Mouse (Mus musculus) regulatory T cell (primary cell): Measurements from ENCODE around the gene Fbxo41.

Experiments
- in situ Hi-C: fragments of 300-600 bp; cut with MboI, MseI; formaldehyde crosslinking; loops from one replicate; pipeline ENCODE4 v1.15.1; 2025; ENCODE audit warnings: high pct_unique_total_duplicates

The Fbxo41 gene

DNA sequence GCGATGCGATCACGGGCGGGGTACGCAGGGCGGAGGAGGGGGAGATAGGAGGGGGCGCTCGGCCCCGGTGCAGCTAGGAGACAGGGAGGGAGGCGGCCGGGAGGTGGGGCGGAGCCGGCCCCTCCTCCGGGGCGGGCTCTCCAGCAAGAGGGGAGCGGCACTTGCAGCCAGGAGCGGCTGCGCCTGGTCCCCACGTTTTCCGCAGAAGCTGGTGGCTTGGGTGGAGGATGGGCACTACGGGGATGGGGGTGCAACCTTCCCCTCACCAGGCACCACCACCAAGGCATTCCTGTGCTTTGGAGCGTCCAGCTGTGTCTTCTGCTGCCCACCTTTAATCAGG, at the start of gene Fbxo41:
Gene Fbxo41, minus strand, starts transcription at position 84 of the 340 bp plus-strand sequence.
- in situ Hi-C loops = no loop called here

DNA sequence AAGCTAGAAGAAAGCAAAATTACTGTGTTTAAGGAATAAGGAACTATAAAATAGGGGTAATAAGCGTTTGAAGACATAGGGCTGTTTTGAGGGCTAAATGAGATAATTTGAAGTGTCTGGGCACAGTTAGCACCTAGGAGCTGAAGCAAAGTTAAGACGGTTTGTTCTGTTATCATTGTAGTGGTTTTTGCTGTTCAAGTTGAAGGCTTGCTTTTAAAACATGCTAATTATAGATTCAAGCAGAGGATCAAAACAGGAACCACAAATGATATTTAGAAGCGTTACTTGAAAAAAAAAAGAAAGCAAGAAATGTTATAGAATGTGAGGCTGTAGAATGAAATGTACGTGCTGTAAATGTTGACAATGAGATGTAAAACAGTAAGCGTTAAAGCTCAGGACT, 44.8 kb upstream of the Fbxo41 start:
- in situ Hi-C loops = no loop called here

DNA sequence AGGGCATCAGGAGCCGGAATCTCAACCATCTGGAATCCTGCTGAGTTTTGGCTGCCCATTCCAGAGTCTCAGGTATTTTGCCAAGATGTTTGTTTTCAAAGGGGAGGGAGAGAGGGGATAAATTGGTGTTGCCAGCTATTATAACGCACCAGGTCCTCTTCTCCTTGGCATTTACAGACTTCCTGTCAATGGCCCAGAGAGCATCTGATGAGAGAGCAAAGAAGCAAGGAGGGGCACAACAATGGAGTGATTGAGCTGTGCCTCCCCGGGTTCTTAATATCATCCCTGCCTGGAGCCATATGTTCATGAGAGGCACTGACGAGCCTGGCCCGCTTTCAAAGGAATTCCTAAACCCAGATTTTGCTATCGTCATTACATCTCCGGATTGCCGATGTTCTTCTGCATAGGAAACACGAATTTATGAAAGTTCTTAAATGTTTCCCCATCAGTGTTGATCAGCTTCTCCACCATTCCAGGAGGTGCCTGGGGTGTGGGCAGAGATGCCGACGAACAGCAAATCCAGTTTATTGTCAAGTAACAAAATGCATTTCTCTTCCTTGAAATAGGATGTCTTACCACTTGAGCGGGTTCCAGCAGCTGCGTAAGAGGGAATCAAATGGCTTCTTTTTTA, 41.6 kb upstream of the Fbxo41 start:
- in situ Hi-C loops = no loop called here

DNA sequence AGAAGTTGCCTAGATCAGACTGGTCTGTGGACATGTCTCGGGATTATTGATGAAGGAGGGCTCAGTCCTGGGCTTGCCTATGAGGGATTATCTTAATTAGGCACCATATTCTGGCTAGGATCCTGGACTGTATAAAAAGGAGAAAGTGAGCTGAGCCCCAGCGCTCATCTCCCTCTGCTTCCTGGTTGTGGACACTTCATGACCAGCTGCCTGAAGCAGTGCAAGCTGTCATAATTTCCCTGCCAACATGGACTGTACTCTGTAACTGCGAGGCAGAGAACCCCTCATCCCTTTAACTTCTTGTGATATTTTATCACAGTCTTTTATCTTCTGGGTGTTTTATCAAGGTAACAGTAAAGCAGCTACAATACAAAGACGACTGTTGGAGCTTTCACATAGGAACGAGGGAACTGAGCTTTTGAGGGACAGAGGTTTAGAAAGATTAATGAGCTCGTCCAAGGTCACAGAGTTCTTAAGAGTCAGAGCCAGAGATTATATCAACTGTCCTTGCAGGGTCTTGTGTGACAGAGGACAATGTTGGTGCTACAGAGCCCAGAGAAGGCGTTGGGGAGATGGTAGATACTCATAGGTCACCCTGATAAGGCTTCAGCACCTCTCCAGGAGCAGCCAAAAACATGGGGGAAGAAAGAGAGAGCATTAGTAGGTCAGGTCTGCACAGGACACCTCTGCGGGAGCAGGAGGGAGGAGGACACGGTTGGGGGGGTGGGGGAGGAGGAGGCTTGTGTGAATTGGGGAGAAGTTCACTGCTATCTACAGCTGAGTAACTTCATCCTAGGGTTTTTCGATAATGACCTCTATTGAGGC, 40.8 kb upstream of the Fbxo41 start:
- in situ Hi-C loops = no loop called here

DNA sequence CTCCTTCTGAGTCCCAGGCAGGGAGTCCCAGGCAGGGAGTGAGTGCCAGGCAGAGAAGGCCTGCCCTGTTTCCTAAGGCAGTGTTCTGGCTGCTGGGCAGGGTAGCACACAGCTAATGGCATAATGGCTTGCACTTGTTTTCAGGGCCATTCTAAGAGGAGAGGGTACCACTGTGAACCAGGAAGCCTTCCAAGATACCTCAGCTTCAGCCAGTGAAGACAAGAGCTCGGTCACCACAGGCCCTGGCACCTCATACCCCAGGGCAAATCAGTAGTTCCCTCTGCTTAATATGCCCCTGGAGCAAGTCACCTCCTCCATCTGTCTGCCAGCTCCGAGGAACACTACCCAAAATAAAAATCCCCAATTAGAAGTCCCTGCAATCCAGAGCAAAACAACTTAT, 20.0 kb upstream of the Fbxo41 start:
- in situ Hi-C loops = no loop called here

DNA sequence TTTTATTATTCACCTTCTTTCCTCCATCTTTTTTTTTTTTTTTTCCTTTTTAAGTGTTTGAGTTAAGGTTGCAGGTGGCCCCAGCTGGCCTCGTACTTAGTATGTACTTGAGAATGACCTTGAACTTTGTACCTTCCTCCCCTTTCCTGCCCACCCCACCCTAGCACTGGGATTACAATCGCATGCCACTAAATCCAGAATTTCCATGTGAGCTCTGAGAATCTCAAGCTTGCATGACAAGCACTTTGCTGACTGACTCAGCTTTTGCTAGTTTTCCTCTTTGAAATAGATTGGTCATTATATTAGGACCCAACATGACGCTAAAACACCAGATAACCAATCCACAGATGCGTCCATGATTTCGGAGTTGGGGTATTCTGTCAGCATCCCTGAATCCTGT, 19.2 kb upstream of the Fbxo41 start:
- in situ Hi-C loops = no loop called here

DNA sequence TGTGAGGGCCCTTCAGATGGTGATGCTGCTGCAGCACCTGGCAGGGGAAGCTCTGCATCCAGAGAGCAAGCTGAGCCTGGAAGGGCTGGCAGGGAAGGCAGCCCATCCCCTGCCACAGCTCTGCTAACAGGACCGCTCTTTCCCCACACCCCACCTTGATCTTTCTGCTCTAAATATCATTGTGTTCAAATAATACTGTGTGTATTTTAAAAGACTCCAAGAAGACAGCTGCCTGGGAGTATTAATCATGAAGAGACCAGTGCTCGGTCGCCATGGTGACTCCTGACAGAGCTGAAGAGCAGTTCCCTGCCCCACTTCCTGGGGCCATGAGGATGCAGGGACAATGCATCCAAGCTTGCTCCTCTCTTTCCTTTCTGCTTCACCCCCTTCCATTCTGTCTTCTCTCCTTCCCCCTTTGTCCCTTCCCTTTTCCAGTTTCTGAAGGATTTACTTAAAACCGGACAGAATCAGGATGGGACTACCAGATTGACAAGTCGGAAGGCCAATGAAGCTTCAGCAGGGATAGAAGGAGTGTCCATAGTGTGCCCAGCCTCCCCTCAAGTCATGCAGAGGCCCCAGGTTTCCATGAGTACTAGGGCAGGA, 15.4 kb upstream of the Fbxo41 start:
- in situ Hi-C loops = no loop called here

DNA sequence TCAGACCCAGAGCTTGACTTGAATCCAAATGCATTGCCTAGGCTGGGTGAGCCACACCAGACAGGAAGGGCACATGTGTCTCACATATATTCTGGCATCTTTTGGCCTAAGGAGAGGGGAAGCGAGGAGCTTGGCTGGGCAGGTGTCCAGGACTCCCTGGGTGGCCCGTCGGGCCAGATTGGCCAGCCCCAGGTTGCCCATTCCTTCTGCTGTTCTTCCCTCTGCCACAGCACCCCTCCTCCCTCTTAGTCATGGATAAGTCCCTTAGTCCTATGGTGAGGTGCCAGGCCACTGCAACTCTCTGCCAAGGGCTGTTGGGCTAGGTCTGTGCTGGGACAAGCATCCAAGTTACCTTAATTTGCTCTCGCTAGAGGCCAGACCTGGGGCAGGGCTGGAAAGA, 13.1 kb upstream of the Fbxo41 start:
- in situ Hi-C loops = no loop called here

DNA sequence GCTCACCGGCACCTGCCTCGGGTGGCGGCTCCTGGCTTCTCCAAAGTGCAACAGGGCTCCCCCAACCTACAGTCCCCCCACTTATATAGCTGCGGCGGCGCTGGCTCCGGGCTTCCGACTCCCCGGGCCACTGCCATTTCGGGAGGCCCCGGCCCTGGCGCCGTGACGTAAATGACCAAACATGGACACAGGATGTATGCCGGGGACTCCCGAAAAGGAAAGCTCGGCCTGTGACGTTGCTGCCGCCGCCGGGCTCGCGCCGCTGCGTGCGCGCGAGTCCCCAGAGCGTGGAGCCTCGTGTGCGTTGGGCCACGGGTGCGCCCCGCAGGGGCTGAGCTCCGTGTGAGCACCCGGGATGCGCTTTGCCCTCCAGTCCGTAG, 10.7 kb upstream of the Fbxo41 start, which contains the start of gene Egr4:
Gene Egr4, minus strand, starts transcription at position 59 of the 380 bp plus-strand sequence.
- in situ Hi-C loops = no loop called here

DNA sequence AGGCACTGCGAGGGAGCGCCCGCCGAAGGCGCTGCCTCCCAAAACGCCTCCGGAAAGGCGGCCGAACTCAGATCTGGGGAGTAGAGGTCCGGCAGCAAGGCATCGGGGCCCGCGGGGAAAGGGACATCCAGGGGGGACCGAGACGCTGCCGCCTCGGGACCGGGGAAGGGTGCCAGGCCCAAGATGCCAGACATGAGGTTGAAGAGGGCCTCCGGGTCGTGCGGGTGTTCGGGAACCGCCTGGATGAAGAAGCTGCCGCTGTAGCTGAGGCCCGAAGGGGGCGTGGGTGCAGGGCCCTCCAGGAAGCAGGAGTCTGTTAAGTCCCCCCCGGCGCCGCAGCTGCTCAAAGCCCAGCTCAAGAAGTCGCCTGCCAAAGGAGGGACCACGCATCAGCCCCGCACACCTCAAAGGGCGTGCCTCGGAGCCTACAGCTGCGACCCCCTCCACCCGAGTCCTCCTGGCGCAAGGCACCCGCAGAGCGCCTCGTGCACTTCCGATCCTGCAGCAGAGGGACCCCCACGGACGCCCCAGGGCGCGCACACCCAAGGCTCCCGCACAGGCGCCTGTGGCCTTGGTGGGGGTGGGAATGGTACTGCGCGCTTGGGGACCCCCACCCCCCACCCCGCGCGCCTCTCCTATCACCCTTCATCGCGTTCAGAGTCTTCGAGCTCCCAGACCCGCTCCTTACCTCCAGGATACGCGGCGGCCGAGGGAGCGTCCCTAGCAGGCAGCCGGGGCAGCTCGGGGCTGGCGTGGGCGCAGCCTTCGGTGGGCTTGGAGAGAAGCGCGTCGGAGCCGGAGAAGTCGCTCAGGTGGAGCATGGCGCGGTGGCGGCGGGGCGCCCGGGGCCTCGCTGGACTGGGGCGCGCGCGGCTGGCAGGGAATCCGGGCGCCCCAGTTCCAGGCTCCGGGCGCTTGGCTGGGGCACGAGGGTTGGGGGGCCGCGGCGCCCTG, 10.1 kb upstream of the Fbxo41 start:
- in situ Hi-C loops = no loop called here

DNA sequence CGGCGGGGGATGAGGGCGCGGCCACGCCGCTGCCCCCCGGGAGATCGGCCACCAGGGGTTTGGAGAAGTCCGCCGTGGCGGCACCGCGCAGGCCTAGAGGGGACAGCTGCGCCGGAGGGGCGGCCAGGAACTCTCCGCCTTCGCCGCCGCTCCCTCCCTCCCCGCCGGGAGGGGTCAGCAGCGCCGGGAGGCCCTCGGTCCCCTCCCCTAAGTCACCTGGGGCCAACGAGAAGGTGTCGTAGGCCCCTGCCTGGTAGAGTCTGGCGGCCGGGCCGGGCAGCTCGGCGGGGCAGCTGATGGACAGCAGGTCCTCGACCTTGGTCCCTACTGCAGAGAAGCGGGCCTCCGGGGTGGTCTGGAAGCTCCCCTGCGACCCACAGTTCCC, 9.3 kb upstream of the Fbxo41 start:
- in situ Hi-C loops = no loop called here

DNA sequence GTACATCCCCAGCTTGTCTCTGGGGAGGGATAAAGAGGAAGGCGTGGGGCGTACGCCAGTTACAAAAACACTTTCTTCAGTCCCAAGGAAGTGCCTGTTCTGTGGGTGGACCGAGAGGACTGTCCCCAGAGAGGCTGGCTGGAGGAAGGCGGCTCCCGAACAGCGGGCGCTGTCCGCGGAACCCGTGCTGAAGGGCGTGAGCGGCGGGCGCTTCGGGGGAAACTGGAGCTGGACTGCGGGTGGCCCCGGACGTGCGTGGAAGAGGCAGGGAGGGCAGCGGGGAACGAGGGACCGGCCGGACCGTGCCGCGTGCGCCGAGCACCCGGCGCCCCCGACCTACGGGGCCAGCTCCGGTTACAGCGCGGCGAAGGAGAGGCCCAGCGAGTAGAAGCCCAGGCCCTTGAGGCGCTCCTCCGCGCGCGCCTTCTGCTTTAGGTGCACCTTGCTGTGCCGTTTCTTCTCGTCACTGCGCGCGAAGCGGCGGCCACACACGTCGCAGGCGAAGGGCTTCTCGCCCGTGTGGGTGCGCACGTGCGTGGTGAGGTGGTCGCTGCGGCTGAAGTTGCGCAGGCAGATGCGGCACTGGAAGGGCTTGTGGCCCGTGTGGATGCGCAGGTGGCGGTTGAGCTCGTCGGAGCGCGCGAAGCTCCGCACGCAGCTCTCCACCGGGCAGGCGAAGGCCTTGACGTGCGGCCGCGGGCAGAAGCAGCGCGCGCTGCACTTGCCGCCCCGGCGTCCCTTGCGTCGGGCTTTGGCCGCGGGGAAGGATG, 8.7 kb upstream of the Fbxo41 start:
- in situ Hi-C loops = no loop called here

DNA sequence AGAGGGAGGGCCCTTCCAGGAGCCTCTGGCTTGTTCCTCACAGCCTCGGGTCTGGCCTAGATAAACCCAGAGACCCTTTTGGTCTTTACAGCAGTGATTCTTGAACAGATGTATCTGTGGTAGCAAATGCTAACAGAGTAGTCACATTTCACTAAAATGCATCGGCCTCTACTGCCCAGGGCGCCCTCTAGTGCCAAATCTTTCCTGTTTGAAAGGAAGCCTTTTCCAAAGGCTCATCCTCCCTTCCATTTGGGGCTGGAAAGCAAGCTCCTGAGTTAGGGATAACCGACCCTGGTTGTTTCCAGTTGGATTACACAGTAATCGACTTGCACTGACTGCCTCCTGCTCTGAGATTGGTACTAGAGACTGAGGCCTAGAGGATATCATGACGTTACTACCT, 7.7 kb upstream of the Fbxo41 start:
- in situ Hi-C loops = no loop called here

DNA sequence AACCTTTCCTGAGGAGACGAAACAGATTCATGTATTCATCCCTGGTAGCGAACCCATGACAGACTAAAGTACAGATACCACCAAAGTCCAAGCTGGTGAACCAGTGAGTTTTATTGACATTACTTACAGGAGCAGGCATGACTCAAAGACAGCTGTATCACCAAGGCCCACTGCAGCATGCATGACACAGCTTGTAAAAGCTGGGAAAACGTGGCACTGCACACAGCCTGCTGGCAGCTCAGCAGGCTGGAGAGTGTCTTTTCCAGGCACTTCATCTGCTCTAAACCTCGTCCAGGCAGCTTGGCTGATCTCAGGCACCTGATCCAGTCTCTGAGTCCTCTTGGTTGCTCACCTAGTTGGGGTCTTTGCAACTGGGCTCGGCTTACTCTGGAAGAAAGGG, 5.8 kb upstream of the Fbxo41 start:
- in situ Hi-C loops = no loop called here

DNA sequence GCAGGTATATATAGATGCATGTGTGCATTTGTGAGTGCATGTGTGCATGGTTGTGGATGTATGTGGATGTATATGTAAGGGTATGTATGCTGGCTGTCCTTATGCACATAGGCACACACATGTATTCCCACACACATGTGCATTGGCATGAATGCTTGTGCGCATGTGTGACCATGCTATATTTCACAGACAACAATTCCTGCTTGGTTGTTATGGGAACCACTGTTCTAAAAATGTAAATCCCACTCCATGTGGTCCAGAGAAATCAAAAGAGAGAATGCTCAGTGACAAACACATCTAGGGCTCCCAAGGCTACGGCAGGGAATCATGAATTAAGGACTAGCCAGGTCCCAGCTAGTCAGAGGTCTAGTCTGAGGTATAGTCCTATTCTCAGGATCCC, 2.1 kb upstream of the Fbxo41 start:
- in situ Hi-C loops = no loop called here

DNA sequence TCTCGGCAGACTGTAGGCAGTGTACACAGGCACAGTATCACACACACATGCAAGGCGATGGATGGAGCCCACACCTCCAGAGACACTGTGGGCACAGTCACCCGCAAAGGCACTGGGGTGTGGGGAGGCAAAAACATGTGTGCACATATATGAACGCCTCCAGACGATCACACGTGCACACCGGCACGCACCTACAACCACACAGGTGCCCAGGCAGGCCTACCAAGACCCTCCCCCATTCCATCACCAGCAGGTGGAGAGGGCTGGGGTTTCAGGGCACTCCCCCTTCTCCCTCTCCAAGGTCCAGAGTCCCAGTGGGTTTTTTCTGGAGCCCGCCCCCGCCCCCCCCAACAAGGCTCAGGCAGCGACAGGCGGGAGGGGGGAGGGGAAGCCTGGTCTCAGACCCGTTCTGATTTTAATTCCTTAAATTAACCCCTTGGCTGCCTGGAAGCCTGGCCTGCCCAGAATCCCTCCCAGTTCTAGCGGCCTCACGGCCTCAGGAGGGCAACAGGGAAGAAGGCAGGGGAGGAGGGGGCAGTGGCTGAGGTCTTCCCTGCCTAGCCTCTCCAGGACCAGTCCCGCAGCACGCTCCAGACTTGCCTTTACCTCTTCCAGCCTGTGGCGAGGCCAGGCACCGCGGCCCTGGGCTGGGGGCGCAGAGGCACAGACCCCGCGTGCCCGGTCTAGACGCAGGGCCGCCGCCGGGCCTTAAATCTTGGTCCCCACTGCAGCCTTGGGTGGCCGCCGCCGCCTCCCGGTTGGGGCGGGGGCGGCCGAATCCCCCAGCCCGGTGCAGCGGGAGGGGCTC, 487 bp downstream of the Fbxo41 start:
- in situ Hi-C loops = no loop called here

DNA sequence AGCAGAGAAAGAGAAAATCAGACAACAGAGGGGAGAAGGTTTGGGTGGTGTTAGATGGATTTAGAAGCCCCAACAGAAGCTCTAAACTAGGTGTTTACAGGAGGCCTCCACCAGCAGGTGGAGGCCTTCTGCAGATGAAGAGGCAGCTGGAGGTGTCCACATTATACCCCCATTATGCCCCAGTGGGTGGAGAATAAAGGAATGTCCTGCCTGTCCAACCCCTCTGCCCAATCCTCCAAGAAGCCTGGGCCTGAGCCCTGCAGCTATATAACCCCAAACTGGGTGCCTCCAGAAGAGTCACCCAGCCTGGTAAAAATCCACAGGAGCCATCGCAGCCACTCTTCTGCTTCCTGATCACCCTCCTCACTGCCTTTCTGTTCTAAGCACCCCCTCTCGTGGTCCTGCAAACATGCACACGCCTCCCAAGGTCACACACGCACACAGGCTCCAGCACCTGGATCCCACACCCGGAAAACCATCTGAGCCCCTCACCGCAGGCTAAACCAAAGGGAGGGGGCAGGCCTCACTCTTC, 1.2 kb downstream of the Fbxo41 start:
- in situ Hi-C loops = no loop called here

DNA sequence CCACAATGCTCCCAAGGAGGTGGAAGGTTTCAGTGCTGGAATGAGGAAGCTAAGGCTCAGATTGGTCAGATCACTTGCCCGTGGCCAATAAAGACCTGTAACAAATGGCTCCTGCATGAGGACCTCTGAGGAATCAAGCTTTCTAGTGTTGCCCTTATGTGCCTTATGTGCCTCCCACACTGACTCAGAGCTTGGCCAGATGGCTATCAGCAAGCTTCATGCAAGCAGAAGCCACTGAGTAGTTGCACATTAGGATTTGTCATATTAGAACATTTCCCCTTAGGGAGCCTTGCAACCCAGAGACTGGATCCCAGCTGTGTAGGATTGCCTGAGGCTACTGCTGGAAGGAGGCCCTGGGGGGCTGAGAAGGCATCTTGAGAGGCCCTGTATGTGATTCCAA, 2.4 kb downstream of the Fbxo41 start:
- in situ Hi-C loops = no loop called here

DNA sequence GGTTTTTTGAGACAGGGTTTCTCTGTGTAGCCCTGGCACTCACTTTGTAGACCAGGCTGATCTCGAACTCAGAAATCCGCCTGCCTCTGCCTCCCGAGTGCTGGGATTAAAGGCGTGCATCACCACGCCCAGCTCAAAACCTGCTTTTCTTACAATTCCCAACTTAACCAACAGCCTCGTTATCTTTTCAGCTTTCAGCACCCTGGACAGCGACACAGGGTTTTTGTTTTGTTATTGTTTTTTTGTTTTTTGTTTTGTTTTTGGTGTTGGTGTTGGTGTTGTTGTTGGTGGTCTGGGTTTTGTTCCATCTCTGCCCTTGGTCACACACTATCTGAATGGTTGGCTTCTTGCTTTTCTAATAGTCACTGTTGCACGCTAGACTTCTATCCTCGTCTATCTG, 4.6 kb downstream of the Fbxo41 start:
- in situ Hi-C loops = no loop called here

DNA sequence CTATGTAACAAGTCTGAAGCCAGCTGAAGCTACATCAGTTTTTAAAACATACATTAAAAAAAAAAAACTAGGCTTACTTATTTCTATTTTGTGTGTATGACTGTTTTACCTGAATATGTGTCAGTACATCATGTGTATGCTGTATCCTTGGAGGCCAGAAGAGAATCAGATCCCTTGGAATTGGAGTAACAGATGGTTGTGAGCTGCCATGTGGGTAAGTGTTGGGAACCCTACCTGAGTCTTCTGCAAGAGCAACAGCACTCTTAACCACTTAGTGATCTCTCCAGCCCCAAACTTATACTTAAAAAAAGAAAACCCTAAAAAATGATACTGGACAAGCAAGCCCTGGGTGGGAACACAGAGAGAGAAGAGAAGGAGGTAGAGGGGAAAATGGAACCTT, 5.8 kb downstream of the Fbxo41 start:
- in situ Hi-C loops = no loop called here
